In the genomic region with DNA sequence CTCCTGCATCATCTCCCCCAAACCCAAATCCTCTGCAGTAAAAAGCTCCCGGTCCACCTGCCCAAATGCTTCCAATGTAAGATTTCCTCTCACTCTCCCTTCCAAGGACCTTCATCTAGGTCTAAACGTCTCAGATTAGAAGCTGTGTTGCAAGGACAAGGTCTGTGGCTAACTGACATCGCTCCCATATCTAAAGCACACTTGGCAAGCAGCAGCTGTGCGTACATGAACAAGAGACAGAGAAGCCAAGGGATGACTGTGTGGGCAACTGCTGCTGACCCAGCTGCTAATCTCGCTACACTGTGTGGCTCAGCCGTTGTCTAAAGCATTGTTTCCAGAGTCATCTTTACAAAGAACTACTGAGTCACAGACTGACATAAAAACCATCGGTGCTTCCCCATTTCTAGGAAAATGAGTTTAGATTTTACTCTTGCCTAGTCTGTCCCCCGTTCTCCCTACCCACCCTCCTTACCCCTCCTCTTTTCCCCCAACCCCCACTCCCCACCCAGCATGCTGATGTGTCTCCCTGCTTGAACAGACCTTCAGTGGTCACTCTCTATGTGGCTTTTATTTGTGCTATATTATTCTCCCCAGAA, we compare ENCODE assay signal across 19 mouse cellular contexts. TPM values are rescaled to one million over a fixed set of nuclear protein-coding genes. Genes with fewer than 3 reads are reported as not detected.
"Had no signal": no experiment of that assay in that cellular context is flagged by ENCODE, and none has a peak within 500 bp of the region (broad histone marks: within the 10 kb centered on the region; RNA-seq: fewer than 3 reads in every experiment).

No protein-coding gene starts in this region.

- H3K9me3 ChIP-seq: intestine, embryonic 15.5 days; limb, embryonic 10.5 days; liver, embryonic 13.5 days had no signal

- H3K36me3 ChIP-seq: intestine, embryonic 15.5 days; limb, embryonic 10.5 days; liver, embryonic 13.5 days; neural tube, embryonic 13.5 days had no signal

- H3K4me2 ChIP-seq: intestine, embryonic 15.5 days; liver, embryonic 13.5 days; neural tube, embryonic 13.5 days had no signal

- H3K4me3 ChIP-seq: intestine, embryonic 15.5 days; layer of hippocampus, adult 2 months; limb, embryonic 10.5 days; liver, embryonic 13.5 days; neural tube, embryonic 13.5 days had no signal

- H3K27ac ChIP-seq: intestine, embryonic 15.5 days; layer of hippocampus, adult 2 months; limb, embryonic 10.5 days; liver, embryonic 13.5 days; neural tube, embryonic 13.5 days had no signal

- ATAC-seq: intestine, embryonic 15.5 days; lung, postnatal 0 days had no signal

- H3K4me1 ChIP-seq: intestine, embryonic 15.5 days; liver, embryonic 13.5 days had no signal

- H3K9ac ChIP-seq: intestine, embryonic 15.5 days; liver, embryonic 13.5 days; neural tube, embryonic 13.5 days had no signal

- H3K27me3 ChIP-seq: intestine, embryonic 15.5 days; liver, embryonic 13.5 days; neural tube, embryonic 13.5 days had no signal

- DNase-seq: kidney, adult 18-20 months; kidney, postnatal 10 days; kidney, postnatal 4 days; liver, embryonic 13.5 days; lung, adult 2 months; lung, postnatal 36 days; midbrain, embryonic 14.5 days; retina, postnatal 1 day; right cerebral cortex, postnatal 4 days; spleen, adult 18-20 months; thymus, adult 2 months; thymus, postnatal 25 days had no signal

RNA-seq across cellular contexts. Expression of a gene that starts 10.5 kb away (rescaled TPM):
- total RNA-seq: left cerebral cortex, postnatal 10 days; monocyte, adult 5-6 weeks had no signal
- polyA plus RNA-seq: liver, embryonic 13.5 days had no signal
